Mouse (Mus musculus): ENCODE data around the gene Josd1. TPM values are rescaled to one million over a fixed set of nuclear protein-coding genes. Genes with fewer than 3 reads are reported as not detected.

Gene Josd1
- total and polyA plus RNA-seq, 2 experiments from 2014 or later = 20.0 to 57.9 TPM

- ATAC-seq = no peak
- Histone ChIP-seq H3K27me3 (ENCODE audit: insufficient read depth, low read length) (no peaks in the 10 kb centered on the region), H3K9ac (replicated peaks; ENCODE audit: low read length) (no peak overlapping the region), H3K27ac (no peak overlapping the region), H3K9me3 (ENCODE audit: low read length) (no peaks in the 10 kb centered on the region), H3K4me2 (ENCODE audit: low read depth, low read length) (no peak overlapping the region), H3K36me3 (ENCODE audit: insufficient read depth, low read length) (peaks cover 13% of the 10 kb centered on the region; the same call in 1 of the 2 replicates), H3K4me3 (ENCODE audit: low read length) (no peak overlapping the region), H3K4me1 (ENCODE audit: insufficient read depth, low read length) (no peaks in the 10 kb centered on the region)
- WGBS = 82% methylated on average over 4 of the region's 4 CpGs
- peak; percentile 26 for DNase-seq (ENCODE audit: low spot score)
- TF ChIP-seq CTCF (IDR thresholded peaks at IDR 0.05; ENCODE audit: low read depth) = peak; percentile 63
Measured at GRCm38 (mm10) chr15:79651481-79651880, 36.2 kb downstream of the Josd1 start.

- ATAC-seq (peak; percentile 68; the same call in 1 of the 2 replicates), DNase-seq (ENCODE audit: low spot score) (peak; percentile 46)
- no peaks in the 10 kb centered on the region for H3K4me1 ChIP-seq (ENCODE audit: insufficient read depth, low read length)
- peaks cover 13% of the 10 kb centered on the region; the same call in 1 of the 2 replicates for H3K36me3 ChIP-seq (ENCODE audit: insufficient read depth, low read length)
- no peak overlapping the region for H3K4me2 ChIP-seq (ENCODE audit: low read depth, low read length)
- H3K27me3 ChIP-seq (ENCODE audit: insufficient read depth, low read length) = no peaks in the 10 kb centered on the region
- no peak overlapping the region for H3K27ac ChIP-seq
- H3K4me3 ChIP-seq (ENCODE audit: low read length) = no peak overlapping the region
- TF ChIP-seq CTCF (IDR thresholded peaks at IDR 0.05; ENCODE audit: low read depth) = peak; percentile 75
- no peak overlapping the region for H3K9ac ChIP-seq (replicated peaks; ENCODE audit: low read length)
- no peaks in the 10 kb centered on the region for H3K9me3 ChIP-seq (ENCODE audit: low read length)
Measured at GRCm38 (mm10) chr15:79650569-79650968, 37.1 kb downstream of the Josd1 start.

GRCm38 (mm10) chr15:79648130-79648529 is 39.6 kb downstream of the Josd1 start:
- TF ChIP-seq CTCF (IDR thresholded peaks at IDR 0.05; ENCODE audit: low read depth) = no peak
- Histone ChIP-seq H3K27me3 (ENCODE audit: insufficient read depth, low read length) (no peaks in the 10 kb centered on the region), H3K4me1 (ENCODE audit: insufficient read depth, low read length) (no peaks in the 10 kb centered on the region), H3K4me2 (ENCODE audit: low read depth, low read length) (no peak overlapping the region), H3K27ac (no peak overlapping the region), H3K4me3 (ENCODE audit: low read length) (no peak overlapping the region), H3K9me3 (ENCODE audit: low read length) (no peaks in the 10 kb centered on the region), H3K36me3 (ENCODE audit: insufficient read depth, low read length) (peaks cover 13% of the 10 kb centered on the region), H3K9ac (replicated peaks; ENCODE audit: low read length) (no peak overlapping the region)
- 89% methylated on average over 12 of the region's 12 CpGs for WGBS
- no peak for DNase-seq (ENCODE audit: low spot score)
- ATAC-seq = no peak

GRCm38 (mm10) chr15:79645483-79645882 is 42.2 kb downstream of the Josd1 start:
- H3K27me3 ChIP-seq (ENCODE audit: insufficient read depth, low read length) = no peaks in the 10 kb centered on the region
- no peak for TF ChIP-seq CTCF (IDR thresholded peaks at IDR 0.05; ENCODE audit: low read depth)
- no peak overlapping the region for H3K27ac ChIP-seq
- H3K4me2 ChIP-seq (ENCODE audit: low read depth, low read length) = no peak overlapping the region
- H3K9me3 ChIP-seq (ENCODE audit: low read length) = no peaks in the 10 kb centered on the region
- DNase-seq (ENCODE audit: low spot score) (no peak), ATAC-seq (no peak)
- peaks cover 23% of the 10 kb centered on the region for H3K36me3 ChIP-seq (ENCODE audit: insufficient read depth, low read length)
- H3K4me1 ChIP-seq (ENCODE audit: insufficient read depth, low read length) = no peaks in the 10 kb centered on the region
- H3K4me3 ChIP-seq (ENCODE audit: low read length) = no peak overlapping the region
- H3K9ac ChIP-seq (replicated peaks; ENCODE audit: low read length) = no peak overlapping the region
- 85% methylated on average over 2 of the region's 2 CpGs for WGBS

- Histone ChIP-seq H3K4me3 (ENCODE audit: low read length) (no peak overlapping the region), H3K27ac (no peak overlapping the region), H3K36me3 (ENCODE audit: insufficient read depth, low read length) (peaks cover 21% of the 10 kb centered on the region), H3K9me3 (ENCODE audit: low read length) (no peaks in the 10 kb centered on the region), H3K4me2 (ENCODE audit: low read depth, low read length) (no peak overlapping the region), H3K9ac (replicated peaks; ENCODE audit: low read length) (no peak overlapping the region), H3K27me3 (ENCODE audit: insufficient read depth, low read length) (no peaks in the 10 kb centered on the region), H3K4me1 (ENCODE audit: insufficient read depth, low read length) (no peaks in the 10 kb centered on the region)
- no peak for TF ChIP-seq CTCF (IDR thresholded peaks at IDR 0.05; ENCODE audit: low read depth)
- 74% methylated on average over 12 of the region's 12 CpGs for WGBS
- DNase-seq (ENCODE audit: low spot score) = no peak
- ATAC-seq = no peak
Measured at GRCm38 (mm10) chr15:79641135-79641817, 46.4 kb downstream of the Josd1 start.

GRCm38 (mm10) chr15:79630471-79630870 is 57.2 kb downstream of the Josd1 start:
- Histone ChIP-seq H3K4me2 (ENCODE audit: low read depth, low read length) (no peak overlapping the region), H3K9ac (replicated peaks; ENCODE audit: low read length) (no peak overlapping the region), H3K27me3 (ENCODE audit: insufficient read depth, low read length) (no peaks in the 10 kb centered on the region), H3K4me1 (ENCODE audit: insufficient read depth, low read length) (no peaks in the 10 kb centered on the region), H3K27ac (no peak overlapping the region), H3K4me3 (ENCODE audit: low read length) (no peak overlapping the region), H3K9me3 (ENCODE audit: low read length) (no peaks in the 10 kb centered on the region), H3K36me3 (ENCODE audit: insufficient read depth, low read length) (peaks cover 37% of the 10 kb centered on the region)
- DNase-seq (ENCODE audit: low spot score) (no peak), ATAC-seq (no peak)
- TF ChIP-seq CTCF (IDR thresholded peaks at IDR 0.05; ENCODE audit: low read depth) = no peak
- WGBS = 88% methylated on average over 2 of the region's 2 CpGs

Other genes starting within 250 kb of the Josd1 start
- 323 and 374 TPM in 2 replicates for gene Csnk1e, start 232.4 kb downstream of the Josd1 start, total RNA-seq (2014; rRNA removed)
- 158 and 178 TPM in 2 replicates for gene Csnk1e, start 232.4 kb downstream of the Josd1 start, polyA plus RNA-seq (2015; fragmentation: Nextera tagmentation; extraction: Ambion mirVana)
- 0.50 and 0.94 TPM in 2 replicates for gene Kcnj4, start 182.7 kb downstream of the Josd1 start, total RNA-seq (2014; rRNA removed)
- not detected in 2 replicates for gene Kcnj4, start 182.7 kb downstream of the Josd1 start, polyA plus RNA-seq (2015; fragmentation: Nextera tagmentation; extraction: Ambion mirVana)
- gene Kdelr3, start 171.5 kb downstream of the Josd1 start, total RNA-seq (2014; rRNA removed) = 6.4 and 9.6 TPM in 2 replicates
- gene Kdelr3, start 171.5 kb downstream of the Josd1 start, polyA plus RNA-seq (2015; fragmentation: Nextera tagmentation; extraction: Ambion mirVana) = 8.1 and 9.5 TPM in 2 replicates
- 291 and 334 TPM in 2 replicates for gene Ddx17, start 141.2 kb downstream of the Josd1 start, total RNA-seq (2014; rRNA removed)
- 33.5 and 34.2 TPM in 2 replicates for gene Ddx17, start 141.2 kb downstream of the Josd1 start, polyA plus RNA-seq (2015; fragmentation: Nextera tagmentation; extraction: Ambion mirVana)
- 0.36 and 0.37 TPM in 2 replicates for gene Dmc1, start 82.8 kb downstream of the Josd1 start, total RNA-seq (2014; rRNA removed)
- gene Dmc1, start 82.8 kb downstream of the Josd1 start, polyA plus RNA-seq (2015; fragmentation: Nextera tagmentation; extraction: Ambion mirVana) = 1.1 and 1.4 TPM in 2 replicates
- 6.4 and 8.4 TPM in 2 replicates for gene Fam227a, start 29.0 kb downstream of the Josd1 start, total RNA-seq (2014; rRNA removed)
- 2.1 and 3.1 TPM in 2 replicates for gene Fam227a, start 29.0 kb downstream of the Josd1 start, polyA plus RNA-seq (2015; fragmentation: Nextera tagmentation; extraction: Ambion mirVana)
- 48.2 and 54.2 TPM in 2 replicates for gene Cby1, start 28.7 kb downstream of the Josd1 start, total RNA-seq (2014; rRNA removed)
- gene Cby1, start 28.7 kb downstream of the Josd1 start, polyA plus RNA-seq (2015; fragmentation: Nextera tagmentation; extraction: Ambion mirVana) = 91.5 and 92.0 TPM in 2 replicates
- 139 and 149 TPM in 2 replicates for gene Tomm22, start 17.1 kb downstream of the Josd1 start, total RNA-seq (2014; rRNA removed)
- 239 and 241 TPM in 2 replicates for gene Tomm22, start 17.1 kb downstream of the Josd1 start, polyA plus RNA-seq (2015; fragmentation: Nextera tagmentation; extraction: Ambion mirVana)
- gene Gtpbp1, start 2.9 kb upstream of the Josd1 start, total RNA-seq (2014; rRNA removed) = 88.2 and 91.7 TPM in 2 replicates
- 36.7 and 38.3 TPM in 2 replicates for gene Gtpbp1, start 2.9 kb upstream of the Josd1 start, polyA plus RNA-seq (2015; fragmentation: Nextera tagmentation; extraction: Ambion mirVana)
- 43.6 and 45.4 TPM in 2 replicates for gene Sun2, start 54.6 kb upstream of the Josd1 start, total RNA-seq (2014; rRNA removed)
- 4.5 and 5.5 TPM in 2 replicates for gene Sun2, start 54.6 kb upstream of the Josd1 start, polyA plus RNA-seq (2015; fragmentation: Nextera tagmentation; extraction: Ambion mirVana)
- gene Dnal4, start 89.9 kb upstream of the Josd1 start, total RNA-seq (2014; rRNA removed) = 42.7 and 50.3 TPM in 2 replicates
- gene Dnal4, start 89.9 kb upstream of the Josd1 start, polyA plus RNA-seq (2015; fragmentation: Nextera tagmentation; extraction: Ambion mirVana) = 54.0 and 56.7 TPM in 2 replicates
- 226 and 245 TPM in 2 replicates for gene Nptxr, start 116.8 kb upstream of the Josd1 start, total RNA-seq (2014; rRNA removed)
- gene Nptxr, start 116.8 kb upstream of the Josd1 start, polyA plus RNA-seq (2015; fragmentation: Nextera tagmentation; extraction: Ambion mirVana) = 59.9 and 68.5 TPM in 2 replicates
- 5.4 and 12.6 TPM in 2 replicates for gene Npcd, start 146.3 kb upstream of the Josd1 start, total RNA-seq (2014; rRNA removed)
- 2.4 and 2.7 TPM in 2 replicates for gene Npcd, start 146.3 kb upstream of the Josd1 start, polyA plus RNA-seq (2015; fragmentation: Nextera tagmentation; extraction: Ambion mirVana)
- gene Cbx6, start 146.8 kb upstream of the Josd1 start, total RNA-seq (2014; rRNA removed) = 92.4 and 107 TPM in 2 replicates
- gene Cbx6, start 146.8 kb upstream of the Josd1 start, polyA plus RNA-seq (2015; fragmentation: Nextera tagmentation; extraction: Ambion mirVana) = 51.6 and 56.6 TPM in 2 replicates
- gene Apobec3, start 203.7 kb upstream of the Josd1 start, total RNA-seq (2014; rRNA removed) = 3.5 and 5.3 TPM in 2 replicates
- 3.9 and 4.5 TPM in 2 replicates for gene Apobec3, start 203.7 kb upstream of the Josd1 start, polyA plus RNA-seq (2015; fragmentation: Nextera tagmentation; extraction: Ambion mirVana)